Mouse (Mus musculus) adrenal gland, adult 2 months (tissue): Measurements from ENCODE around the gene Adamts4. TPM values are rescaled to one million over a fixed set of nuclear protein-coding genes. Genes with fewer than 3 reads are reported as not detected.
A peak's percentile ranks its signal among the peaks of the same experiment; 100 is the strongest.

Experiments
- DNase-seq: peaks from one replicate; pipeline ENCODE4 v3.0.0; 2021
- long read RNA-seq: library from polyadenylated mRNA; stranded (forward); transcript quantifications from one replicate; pipeline ENCODE4 v2.0.0, GENCODE M21; 2021
- polyA plus RNA-seq: library from polyadenylated mRNA; depleted of rRNA; stranded (reverse); fragments of >200 nt; gene quantifications from 2 replicates; pipeline ENCODE4 v1.2.3, GENCODE M21; 2012; rRNA removed
- total RNA-seq, 2 experiments: library from RNA; stranded (reverse); gene quantifications; 2 replicates each; pipeline ENCODE4 v1.2.3; 2021

Adamts4 gene
- 1 to 10 TPM; 1.1 to 1.3 TPM for total RNA-seq
- 1.7 and 2.8 TPM in 2 replicates for polyA plus RNA-seq
- long read RNA-seq, partial matches to known transcripts = 0 of 1 reads
- long read RNA-seq, other reads (novel, unspliced or antisense) = 1 of 1 reads

GRCm38 (mm10) chr1:171249913-171250600 is at the start of gene Adamts4:
TSS of gene Adamts4 (plus strand) at chr1:171250421.
- peak; percentile 43 for DNase-seq

DNA sequence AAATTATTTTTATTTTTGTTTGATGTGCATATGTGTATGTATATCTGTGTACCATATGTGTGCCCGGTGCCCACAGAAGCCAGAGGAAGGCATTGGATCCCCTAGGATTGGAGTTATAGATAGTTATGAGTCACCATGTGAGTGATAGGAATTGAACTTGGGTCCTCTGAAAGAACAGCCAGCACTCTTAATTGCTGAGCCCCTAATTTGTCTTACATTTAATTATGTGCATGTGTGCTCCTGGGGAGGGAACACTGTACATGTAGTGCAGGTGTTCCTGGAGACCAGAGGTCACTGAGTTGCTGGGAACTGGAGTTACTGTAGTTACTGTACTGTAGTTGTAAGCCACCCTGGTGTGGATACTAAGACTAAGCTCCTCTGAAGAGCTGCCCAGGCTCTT is 49.5 kb upstream of the Adamts4 start:
- no peak for DNase-seq

- DNase-seq = no peak
Observed at GRCm38 (mm10) chr1:171203471-171204248, 46.6 kb upstream of the Adamts4 start.

DNA sequence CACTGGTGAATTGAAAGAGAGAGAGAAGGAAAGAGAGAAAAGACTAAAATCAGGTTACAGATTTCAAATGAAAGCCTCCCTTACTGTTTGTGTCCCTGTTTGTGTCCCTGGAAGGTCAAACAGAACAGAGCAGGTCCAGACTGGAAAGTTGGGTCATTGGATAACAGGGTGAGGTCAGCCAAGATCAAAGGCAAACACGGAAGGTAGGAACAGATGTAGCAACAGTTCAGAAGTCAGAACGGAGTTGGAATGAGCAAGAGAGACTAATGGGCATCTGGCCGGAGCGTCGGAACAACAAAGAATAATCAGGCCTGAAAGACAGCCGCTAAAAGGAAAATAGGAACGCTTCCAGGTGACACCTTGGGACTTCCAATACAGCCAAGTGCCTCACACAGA is 46.0 kb upstream of the Adamts4 start:
- no peak for DNase-seq

GRCm38 (mm10) chr1:171205704-171206493 is 44.3 kb upstream of the Adamts4 start:
- DNase-seq = no peak

GRCm38 (mm10) chr1:171209409-171209808 is 40.8 kb upstream of the Adamts4 start:
- DNase-seq = no peak

DNA sequence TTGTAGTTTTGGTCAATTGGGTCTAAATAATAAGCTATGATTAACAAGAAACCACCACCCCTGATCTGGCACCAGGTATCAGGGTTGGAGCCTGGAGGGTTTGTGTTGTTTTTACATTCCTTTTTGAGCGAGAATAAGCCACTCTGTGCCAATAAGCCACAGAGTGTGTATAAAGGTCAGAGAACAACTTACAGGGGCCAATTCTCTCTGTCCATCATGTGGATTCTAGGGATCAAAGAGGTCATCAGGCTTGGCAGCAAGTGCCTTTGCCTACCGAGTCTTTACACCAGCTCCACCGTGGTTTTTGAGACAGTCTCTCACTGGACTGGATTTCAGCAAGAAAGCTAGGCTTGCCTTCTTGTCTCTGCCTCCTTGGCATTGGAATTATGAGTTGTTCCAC is 37.4 kb upstream of the Adamts4 start:
- no peak for DNase-seq

DNA sequence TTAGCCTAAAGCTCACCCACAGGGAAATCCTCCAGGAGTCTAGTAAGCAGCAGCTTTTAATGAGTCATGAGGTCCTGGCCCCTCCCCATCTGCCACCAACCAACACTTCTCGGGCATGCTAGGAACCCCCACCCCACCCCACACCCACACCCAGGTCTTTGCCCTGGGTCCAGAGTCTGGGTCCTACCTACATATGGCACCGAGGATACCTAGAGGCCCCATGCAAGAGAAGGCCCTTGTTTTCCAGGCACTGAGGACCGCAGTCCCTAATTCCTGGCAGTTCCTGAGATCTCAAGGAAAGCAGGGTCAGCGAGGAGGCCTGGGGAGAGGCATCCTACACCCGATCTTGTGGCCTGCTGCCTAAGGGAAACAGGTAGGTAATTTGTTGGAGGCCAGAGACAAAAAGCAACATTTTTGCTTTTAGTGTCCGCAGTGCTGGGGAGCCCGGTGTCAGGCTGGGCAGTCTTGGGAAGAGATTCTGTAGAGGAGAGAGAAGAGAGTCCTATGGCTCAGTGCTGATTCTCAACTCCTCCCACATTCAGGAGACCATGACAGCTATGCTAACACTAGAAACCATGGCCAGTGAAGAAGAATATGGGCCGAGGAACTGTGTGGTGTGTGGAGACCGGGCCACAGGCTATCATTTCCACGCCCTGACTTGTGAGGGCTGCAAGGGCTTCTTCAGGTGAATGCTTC is 36.3 kb upstream of the Adamts4 start, which contains the start of gene Nr1i3:
Gene Nr1i3, plus strand, starts transcription at position 170 of the 696 bp plus-strand sequence.
- no peak for DNase-seq

- DNase-seq = no peak
Observed at GRCm38 (mm10) chr1:171216241-171216955, 33.8 kb upstream of the Adamts4 start.

DNA sequence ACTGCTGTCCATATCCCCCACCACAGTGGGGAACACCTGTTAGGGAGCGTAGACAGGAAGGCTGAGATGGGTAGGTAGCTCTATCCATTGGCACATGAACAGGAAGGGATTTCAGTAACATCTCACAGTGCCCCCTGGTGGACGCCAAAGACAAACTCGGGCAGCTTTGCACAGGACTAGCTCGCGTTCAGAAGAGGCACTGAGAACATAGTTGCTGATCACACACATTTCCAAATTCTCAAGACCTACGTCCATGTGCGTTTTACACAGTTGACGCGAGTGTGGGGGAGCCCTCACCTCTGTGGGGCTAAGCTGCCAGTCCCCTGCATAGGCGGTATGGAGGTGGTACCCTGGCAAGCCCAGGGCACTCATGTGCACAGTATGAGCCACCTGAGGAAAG is 29.4 kb upstream of the Adamts4 start:
- peak; percentile 85 for DNase-seq

DNA sequence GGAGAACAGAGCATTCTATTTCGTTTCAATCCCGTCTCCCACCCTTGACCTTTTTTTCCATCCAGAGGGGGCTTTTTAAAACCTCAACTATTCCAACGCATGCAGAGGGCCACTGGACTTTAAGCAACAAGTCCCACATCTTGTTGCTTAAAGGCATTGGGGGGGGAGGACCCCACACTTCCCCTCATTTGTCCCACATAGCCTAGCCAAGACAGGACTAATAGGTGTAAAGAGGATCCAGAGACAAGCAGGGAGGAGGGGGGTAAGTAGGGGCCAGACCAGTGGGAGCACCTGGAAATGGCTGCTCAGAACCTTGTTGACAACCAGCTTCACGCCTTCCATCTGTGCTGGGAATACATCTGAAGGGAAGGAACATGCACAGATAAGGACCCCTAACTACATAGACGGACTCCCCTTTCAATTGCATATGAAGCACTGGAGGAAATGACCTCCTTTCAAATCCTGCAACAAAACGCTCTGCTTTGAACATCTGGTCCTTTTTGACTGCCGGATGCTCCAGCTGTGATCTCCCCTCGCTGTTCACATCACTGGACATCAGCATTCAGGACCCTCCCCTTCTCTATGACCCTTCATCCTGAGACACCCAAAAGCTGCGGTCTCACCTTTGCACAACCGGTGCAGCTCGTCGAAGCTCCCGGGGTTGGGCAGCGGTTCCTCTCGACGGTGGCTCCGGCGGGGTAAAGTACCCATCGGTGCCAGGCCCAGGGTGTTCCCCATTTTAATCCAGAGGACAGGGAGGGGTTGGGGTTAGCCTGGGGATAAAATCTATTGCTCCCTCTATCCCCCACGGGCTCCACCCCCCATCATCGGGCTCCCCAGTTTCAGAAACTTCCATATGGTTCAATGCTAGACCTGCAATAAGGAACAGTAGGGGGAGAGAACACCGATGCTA is 28.7 kb upstream of the Adamts4 start:
- peak; percentile 52 for DNase-seq

DNA sequence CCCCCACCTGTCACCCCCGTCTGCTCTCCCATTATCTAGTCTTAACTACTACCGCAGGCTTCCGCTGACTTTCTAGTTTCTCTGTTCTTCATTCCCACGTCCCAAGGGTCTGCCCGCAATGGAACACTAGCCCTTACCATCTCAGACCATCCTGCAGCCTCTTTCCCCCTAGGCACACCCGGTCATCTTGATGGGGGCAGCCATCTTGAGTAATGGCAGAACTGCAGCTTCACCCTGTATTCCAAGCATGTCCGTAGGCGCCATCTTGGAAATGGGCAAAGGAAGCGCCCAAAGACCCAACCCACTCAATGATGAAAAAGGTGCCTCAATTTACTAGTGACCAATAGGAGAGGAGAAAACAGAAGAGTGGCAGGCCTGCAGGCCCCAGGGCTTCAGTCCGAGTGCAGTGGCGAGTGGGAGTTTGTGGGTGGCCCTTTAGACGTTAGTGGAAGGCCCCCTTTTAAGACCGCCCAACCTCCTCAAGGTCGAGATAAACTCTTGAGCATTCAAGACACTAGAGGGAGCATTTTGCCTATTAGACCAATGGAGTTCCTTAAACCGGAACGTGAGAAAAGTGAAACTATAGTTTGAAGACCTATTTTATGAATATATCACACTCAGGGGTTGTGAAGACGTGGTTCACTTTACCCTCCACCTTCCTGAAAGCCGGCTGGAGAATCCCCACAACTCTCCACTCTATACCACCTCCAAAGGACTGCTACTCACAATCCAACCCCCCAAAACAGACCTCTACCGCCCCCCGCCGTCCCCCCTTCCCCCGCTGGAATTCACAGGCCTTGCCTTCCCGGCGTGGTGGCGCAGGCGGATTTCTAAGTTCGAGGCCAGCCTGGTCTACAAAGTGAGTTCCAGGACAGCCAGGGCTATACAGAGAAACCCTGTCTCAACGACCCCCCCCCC is 27.7 kb upstream of the Adamts4 start, which contains the start of gene Tomm40l:
Gene Tomm40l, minus strand, starts transcription at position 277 of the 918 bp plus-strand sequence.
- peak; percentile 96 for DNase-seq

DNA sequence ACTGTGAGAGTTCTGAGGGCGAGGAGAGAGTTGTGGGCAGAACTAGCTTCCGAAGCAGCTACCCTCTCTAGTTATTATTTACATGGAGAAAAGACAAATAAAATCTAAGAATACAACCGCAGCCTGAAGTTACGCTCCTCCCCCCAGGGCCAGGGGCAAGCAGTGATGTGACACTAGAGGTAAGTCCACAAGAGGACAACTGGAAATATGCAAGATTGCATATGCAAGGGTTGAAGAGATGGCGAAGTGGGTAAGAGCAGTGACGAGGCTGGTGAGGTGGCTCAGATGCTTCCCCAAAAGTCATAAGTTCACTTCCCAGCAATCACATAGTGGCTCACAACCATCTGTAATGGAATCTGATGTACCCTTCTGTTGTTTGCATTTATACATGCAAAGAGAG is 27.1 kb upstream of the Adamts4 start:
- no peak for DNase-seq

DNA sequence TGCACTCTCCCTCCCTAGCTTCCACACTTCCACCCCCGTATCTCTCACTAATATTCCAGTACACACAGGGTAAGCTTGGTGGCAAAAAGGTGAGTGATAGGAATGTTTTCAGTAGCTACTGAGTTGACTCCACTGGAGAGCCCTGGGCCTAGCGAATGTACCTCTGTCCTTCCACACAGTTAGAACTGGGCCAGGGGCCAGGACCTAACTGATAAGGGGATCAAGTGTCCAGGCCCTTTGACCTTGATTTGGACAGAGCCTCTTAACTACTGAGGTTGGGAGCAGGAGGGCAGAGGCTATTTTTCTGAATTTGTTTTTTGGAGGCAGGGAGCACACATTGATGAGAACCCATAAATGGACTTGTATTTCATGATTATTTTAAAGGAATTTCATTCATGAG is 26.4 kb upstream of the Adamts4 start:
- peak; percentile 86 for DNase-seq

- DNase-seq = no peak
Observed at GRCm38 (mm10) chr1:171224857-171225256, 25.4 kb upstream of the Adamts4 start, which contains the start of gene Apoa2. TSS of gene Apoa2 (plus strand) at chr1:171225054.

DNA sequence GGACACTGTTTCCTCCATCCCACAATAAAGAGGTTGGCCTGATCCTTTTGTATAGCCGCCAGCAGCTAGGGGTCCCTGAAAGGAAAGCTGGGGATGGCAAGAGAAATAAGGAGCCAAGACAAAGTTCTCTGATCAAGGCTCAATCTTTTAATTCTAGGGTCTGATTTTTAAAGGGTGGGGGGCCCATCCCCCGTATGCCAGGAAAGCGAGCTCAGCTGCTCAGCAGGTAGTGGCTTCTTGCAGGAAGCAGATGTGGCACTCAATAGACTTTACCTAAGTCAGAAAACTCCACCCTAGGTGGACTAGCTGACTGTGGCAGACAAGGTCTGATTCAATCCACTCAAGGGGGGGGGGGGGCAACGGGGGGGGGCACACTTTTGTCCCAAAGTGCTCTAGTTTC is 23.4 kb upstream of the Adamts4 start:
- no peak for DNase-seq

GRCm38 (mm10) chr1:171227879-171228278 is 22.3 kb upstream of the Adamts4 start:
- peak; percentile 65 for DNase-seq

DNA sequence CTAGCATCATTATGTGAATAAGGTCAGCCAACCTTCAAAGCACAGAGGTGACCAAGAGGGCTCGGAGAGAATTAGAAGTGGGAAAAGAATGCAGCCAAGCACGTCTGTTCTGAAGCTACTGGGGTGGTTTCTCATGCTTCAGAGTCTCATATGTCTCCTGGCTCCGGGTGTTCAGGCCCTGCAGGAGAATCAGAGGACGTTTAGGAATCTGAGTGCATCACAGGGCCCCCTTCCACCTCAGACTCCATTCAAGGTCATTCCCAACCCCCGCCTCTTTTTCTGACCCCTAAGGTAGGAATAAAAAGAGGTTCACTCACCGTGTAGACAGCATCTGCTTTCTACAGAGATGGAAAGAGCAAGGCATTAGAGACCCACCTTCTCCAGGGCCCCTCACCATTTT is 20.5 kb upstream of the Adamts4 start:
- no peak for DNase-seq

DNA sequence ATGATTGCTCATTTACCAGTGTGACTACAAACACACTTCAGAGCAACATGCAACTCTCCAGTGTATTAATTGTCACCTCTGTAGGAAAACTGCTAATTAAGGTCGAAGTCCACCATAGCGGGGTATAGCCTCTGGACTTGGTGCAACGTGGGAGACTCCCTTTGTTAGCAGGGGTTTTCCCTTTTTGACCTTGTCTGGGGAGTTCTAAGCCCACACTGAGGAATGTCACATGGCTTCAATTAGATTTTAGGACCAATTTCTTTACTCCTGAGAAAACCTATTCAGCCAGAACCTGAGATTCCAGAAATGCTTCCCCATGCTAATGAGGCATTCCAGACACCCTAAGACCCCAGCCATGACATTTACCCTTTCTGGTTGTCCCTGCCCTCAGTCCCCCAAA is 20.0 kb upstream of the Adamts4 start:
- no peak for DNase-seq
